Mouse (Mus musculus) cerebellum, adult 11 months (tissue): ENCODE measurements around the gene Slc41a2.

Experiments
- DNase-seq: peaks from one replicate; pipeline ENCODE4 v3.0.0; 2022

Gene Slc41a2

DNA sequence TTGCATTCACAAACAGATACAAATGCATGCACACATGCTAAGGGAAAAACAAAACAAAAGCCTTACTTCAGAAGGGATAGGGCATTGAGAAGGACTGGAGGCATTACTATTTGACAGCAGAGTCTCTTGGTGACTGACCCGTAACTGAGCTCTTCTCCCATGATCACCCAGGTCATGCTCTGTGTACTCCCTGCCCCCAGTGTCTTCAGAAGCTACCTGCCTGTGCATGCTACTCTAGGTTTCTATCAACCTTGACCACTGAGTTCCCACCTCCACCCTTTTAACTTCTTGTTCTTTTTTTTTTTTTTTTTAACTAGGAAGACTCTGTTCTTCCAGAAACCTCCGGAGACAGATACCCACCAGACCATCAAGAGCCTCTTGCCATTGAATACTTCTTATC, 13.0 kb upstream of the Slc41a2 start:
- no peak for DNase-seq

DNA sequence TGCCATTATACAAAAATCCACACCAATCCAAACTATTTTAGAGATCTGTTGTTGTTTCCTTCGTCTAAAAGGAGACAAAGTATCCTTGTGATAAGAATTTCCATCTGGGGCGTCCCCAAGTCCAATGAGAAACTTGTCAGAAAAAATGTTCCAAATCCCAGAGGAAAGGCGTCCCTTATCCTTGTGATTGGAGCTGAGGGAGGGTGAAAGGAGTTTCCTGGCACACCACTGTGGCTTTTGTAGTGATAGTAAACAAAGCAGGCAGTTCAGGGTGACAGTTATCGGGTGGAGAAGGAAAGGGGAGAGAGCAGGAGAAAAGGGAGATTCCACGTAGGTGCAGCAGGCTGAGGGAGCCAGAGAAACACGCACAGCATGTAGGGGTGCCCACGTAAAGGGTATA, 9.8 kb upstream of the Slc41a2 start:
- no peak for DNase-seq

DNA sequence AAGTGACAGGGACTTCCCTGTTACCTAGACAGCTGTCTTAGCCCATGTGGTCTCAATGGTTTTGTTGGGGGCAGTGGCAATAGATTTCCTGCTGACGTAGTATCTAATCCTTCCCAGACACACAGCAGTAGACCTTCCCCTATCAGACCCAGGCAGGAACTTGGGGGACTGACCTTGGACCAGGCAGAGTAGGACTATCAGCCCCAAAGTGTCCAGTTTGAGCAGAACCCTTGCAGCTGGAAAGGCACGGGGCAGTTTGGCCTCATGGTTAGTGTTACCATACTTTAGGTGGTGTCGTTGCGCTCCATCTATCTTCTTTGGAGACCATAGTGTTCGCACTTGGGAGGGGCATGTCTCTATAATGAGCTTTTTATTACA, 8.7 kb upstream of the Slc41a2 start:
- no peak for DNase-seq

DNA sequence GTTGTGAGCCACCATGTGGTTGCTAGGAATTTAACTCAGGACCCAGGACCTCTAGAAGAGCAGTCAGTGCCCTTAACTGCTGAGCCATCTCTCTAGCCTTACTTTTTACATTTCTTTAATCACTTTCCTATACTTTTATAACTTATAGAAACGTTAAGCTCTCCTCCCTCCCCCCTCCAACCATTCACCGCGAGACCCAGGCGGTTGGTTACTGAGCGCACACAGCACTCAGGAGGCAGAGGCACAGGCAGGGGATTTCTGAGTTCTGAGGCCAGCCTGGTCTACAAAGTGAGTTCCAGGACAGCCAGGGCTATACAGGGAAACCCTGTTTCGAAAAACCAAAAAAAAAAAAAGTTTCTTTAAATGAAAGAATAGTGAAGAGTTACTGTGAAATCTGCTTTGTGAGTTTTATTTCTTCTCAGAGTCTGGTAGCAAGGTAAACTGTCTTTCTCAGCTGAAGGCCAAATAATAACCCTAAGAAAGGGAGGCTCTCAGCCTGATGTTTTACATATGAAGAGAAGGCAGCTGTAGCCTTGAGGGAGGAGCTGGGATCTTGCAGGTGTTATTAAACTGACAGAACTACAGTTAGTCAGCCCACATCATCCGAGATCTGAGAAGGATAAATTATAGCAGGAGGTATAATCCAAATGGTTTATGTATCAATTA, 8.1 kb upstream of the Slc41a2 start:
- DNase-seq = no peak

DNA sequence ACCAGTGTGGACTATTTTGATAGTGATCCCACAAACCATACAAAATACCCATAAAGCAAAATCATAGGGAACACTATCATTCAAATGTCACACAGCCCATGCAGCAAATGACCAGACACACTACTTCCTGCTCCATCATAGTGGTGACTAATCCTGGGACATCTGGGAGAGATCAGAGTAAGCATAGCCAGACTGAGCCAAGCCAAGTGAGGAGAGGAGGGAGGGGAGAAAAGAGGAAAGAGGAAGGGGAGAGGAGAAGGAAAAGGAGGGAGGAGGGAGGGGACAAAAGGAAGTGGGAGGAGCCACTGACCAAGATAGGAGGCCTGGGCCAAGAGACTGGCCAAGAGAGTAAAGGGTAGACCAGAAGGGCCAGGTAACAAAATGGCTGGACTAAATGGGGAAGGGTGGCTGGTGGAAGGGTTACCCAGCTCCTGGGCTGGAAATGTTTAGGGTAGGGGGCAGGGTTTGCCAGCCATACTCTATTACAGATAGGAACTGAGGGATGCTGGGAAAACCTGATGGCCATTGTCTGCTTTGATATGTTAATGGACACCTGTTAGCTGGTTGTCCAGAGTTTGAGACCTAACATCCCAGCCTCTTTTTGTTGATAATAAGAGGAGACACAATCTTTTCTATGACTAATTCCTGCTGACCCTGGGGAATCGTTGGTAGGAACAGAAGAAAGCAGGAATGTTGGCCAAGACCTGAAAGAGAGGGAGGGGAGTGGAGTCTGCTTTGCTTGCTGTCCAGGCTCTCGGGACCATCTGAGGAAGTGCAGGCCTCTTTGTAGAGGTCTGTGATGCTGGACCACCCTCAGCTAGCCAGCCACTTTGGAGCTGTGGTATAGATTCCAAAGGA, 6.4 kb upstream of the Slc41a2 start:
- DNase-seq = no peak

DNA sequence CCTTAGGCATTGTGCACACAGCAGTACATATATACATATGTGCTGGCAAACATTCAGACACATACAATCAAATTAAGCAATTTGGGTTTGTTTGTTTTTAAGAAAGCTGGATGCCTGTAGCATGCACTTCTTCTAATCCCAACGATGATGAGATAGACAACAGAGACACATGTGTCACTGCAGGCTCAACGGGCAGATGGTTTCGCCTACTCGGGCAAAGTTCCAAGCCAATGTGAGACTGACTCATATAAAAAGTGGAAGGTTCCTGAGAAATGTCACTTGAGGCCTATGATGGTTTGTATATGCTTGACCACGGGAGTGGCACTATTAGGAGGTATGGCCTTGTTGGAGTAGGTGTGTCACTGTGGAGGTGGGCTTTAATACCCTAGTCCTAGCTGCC, 5.5 kb upstream of the Slc41a2 start:
- DNase-seq = peak; percentile 34

DNA sequence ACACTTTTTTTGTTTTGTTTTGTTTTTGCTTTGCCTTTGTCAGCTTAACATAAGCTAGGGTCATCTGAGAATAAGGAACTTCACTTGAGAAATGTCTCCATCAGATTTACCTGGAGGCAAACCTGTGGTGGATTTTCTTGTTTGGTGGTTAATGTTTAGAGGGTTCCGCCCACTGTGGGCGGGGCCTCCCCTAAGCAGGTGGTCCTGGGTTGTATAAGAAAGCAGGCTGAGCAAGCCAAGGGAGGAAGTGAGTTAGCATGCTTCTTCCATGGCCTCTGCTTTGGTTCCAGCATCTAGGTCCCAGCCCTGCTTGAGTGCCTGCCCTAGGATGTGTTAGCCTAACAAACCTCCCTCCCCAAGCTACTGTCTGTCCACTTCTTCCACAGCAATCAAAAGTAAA, 3.5 kb upstream of the Slc41a2 start:
- DNase-seq = no peak

DNA sequence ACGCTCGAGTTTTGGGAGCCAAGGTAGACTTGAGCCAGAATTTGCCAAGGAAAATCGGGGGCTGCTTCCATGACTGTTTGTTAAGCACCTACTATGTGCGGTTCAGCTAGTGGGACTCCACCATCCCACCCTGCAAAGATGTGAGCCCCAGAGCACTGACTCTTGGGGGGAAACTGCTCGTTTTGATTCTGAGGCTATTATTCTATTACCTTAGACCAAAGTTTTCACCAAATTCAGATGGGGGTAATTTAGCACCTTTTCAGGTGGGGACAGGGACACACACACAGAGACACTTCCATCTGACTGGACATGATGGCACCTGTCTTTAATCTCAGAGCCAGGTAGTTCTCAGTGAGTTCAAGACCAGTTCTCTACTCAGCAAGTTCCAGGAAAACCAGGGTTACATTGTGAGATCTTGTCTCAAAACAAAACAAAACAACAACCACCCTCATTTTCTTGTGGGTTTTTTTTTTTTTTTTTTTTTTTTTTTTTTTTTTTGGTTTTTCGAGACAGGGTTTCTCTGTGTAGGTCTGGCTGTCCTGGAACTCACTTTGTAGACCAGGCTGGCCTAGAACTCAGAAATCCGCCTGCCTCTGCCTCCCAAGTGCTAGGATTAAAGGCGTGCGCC, 403 bp upstream of the Slc41a2 start:
- DNase-seq = no peak

DNA sequence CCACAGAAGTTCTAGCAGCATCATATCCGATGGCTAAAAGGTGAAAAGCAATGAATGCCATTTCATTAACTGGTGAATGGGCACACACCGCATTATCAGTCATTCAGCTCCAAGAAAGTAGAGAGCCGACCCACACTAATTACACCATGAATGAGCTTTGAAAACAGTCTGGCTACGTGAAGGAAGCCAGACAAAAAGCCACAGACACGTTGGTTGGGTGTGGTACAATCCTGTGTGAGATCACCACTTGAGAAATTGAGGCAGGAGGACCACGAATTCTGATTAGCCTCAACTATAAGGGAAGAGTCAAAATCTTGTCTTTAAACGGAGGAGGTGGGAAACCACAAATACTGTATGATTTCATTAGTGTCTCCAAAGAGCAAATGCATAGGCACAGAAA, 1.3 kb downstream of the Slc41a2 start:
- DNase-seq = no peak

DNA sequence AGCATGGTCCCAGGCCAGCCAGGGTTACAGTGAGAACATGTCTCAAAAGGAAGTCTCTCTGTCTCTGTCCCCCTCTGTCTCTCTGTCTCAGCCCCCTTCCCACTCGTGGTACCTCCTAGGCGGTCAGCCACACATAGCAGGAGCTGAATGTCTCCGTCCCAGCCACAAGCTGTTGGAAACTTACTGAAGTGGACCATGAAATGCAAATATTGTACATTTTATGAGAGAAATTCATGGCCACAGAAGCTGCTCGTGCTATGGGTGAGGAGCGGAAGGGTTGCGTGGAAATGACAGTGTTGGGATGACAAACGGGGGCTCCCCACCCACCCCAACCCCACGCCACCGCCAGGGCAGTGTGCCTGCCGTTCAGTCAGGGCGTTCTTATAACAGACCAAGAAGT, 5.1 kb downstream of the Slc41a2 start:
- no peak for DNase-seq

DNA sequence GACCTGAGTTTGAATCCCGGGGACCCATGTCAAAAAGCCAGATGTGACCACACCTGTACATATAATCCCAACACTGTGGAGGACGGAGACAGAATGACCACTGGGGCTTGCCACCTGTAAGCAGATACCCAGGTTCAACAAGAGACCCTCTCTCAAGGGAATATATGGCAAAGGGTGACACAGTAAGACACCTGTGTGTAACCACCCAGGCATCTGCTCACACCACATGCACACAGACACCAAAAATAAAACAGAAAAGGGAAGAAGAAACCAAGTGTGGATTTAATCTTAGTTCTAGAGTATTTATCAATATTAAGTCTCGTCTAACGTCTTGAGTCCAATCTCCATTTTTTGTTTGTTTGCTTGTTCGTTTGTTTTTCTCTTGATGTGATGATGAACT, 5.9 kb downstream of the Slc41a2 start:
- no peak for DNase-seq

DNA sequence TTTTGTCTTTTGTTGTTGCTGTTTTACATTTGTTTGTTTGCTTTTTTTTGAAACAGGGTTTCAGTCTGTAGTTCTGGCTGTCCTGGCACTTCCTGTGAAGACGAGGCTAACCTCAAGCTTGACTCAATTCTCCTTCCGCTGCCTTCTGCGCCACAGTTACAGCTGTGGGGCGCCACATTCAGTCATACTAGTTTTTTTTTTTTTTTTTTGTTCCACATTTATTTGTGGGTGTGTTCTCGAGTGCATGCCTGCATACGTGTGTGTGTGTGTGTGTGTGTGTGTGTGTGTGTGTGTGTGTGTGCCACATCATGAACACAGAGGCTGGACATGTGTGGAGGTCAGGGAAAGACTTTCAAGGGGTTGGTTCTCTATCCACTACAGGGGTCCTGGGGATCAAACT, 7.3 kb downstream of the Slc41a2 start:
- no peak for DNase-seq

DNA sequence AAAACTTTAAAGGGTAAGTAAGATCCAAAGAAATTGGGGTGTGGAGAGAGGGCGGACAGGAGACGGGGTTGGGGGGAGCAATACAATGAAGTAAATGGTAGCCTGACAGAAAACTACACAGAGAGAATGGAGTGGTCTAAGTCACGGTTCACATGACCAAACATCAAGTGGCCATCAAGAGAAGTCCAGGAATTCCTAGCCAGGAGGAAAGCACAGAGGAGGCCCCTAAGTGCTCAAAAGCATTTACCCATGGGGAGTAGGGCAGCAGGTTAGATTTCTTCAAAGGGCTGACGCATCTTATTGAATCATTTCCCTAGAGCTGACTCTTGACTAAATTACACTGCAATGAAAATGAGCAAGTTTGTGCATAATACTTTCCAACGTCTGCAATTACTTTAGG, 8.9 kb downstream of the Slc41a2 start:
- no peak for DNase-seq

DNA sequence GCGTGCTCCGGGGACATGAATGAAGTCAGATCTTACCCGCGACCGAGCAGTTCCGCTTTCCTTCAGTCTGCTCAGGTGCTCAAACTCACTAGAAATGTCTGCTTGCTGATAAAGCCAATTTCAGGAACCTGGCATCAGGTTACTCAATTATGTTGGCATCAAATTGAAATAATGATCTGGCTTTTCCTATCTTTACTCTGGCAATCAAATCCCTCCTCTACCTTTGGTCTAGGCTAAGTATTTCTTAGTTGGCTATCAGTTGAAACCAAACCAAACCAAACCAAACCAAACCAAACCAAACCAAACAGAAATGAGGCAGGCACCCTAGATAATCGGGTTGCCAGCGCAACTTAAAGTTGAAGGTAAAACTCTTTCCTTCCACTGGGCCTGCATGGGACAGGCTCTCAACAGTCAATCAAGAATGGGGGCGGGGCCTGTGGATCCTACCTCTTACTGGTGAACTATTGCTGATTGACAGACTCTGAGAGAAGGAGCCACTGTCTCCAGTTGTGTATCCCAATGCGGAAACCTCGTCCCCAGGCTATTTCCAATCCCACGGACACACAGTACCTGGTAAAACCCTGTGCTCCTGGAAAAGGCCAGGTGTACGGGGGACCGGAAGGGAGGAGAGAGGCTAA, 10.9 kb downstream of the Slc41a2 start:
- no peak for DNase-seq

DNA sequence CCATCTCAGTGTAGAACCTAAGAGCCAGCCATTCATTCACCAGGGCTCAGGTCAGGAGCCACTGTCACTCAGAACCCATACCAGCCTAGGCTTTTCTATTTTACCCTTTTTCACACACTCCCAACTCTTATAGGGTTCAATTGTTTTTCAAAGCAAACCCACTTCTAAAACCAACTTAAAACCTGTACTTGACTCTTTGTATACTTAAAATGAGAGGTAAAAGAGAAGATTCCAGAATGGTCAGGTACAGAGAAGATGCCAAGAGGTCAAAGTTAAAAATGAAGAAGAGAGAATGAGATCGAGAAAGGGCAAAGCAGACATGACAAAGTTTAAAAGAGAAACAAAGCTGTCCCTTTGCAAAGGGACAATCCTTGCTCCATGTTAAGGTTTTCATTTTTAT, 11.8 kb downstream of the Slc41a2 start:
- DNase-seq = no peak

DNA sequence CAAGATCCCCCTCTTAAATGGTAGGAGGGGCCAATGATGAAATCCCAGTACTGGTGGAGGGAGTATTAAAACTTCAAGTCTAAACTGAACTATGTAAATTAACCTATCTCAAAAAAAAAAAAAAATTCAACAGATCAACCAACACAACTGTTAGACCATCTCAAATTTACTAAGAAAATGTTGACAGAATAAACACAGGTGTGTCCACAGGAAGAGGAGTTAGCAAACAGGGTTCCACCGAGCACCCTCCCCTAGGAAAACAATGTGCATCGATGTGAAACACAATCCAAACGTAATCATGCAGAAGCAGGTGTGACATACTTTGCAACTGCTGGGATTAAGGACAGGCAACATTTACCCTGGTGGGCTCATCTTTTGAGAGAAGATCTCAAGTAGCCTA, 12.8 kb downstream of the Slc41a2 start:
- DNase-seq = no peak

DNA sequence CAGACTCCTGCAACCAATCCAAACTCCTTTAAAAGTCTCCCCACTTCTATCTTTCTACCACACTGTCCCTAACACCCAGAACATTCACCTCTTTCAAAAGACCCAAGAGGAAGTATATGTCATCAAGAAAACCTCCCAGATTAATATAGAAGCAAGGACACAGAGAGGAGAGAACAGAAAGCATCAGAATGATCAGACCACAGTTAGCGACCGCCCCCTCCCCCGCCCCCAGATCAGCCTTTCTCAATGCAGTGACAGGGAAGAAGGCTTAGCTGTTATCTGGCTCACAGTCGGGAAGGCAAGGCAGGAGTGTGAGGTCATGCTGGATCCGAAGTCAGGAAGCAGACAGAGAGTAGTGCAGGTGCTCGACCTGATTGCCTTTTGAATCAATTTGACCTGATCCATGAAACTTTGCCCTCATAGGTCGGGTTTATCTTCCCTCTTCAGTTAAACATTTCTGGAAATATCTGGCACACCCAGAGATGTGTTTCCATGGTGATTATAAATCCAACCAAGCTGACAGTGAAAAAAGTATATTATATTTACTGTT, 15.1 kb downstream of the Slc41a2 start:
- no peak for DNase-seq

DNA sequence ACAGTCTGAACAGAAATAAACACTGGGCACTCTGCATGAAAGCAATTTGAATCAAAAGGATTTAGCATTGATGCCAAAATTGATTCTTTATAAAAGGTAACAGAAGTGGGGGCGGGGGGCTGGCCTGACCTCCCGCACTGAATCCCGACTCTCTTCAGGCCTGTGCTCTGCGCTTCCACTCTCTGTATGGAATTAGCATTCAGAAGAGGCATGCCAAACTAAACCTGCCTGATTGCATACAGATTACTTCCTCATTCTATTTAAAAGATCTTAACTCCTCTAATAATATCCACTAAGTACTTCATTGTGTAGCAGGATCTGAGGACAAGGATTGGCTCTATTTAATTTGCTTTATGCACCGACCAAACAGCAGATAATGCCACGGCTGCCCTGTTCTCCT, 16.2 kb downstream of the Slc41a2 start:
- DNase-seq = no peak

DNA sequence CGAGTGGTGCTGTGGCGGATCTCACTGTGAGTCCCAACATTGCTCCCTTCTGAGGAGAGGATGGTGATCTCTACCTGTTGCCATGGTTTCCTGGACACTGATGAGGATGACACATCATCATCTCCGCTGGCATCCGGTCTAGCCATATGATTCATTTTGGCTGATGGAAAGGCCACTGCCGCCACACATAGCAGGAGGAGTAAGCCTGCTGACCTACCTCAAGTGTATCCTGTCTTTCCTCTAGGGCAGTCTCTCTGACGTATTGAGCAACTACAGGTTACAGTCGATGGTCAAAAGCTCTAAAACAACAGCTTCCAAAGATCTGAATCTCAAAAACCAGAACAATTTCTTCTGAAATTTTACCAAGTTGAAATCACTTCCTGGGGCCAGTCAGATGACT, 16.8 kb downstream of the Slc41a2 start:
- DNase-seq = peak; percentile 54

DNA sequence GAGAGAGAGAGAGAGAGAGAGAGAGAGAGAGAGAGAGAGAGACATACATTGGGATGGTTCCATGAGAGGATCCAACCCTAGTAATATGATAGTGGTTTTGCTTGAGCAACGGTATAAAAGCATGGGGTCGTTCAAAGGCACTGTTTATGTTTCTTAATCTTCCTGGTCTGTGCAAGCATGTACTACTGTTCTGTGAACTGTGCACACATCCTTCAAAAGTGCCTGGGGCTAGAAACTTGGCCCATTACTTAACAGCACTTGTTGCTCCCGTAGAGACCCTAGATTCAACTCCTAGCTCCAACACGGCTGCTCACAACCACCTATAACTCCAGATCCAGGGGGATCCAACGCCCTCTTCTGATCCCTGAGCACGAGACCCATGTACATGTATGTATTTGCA, 17.3 kb downstream of the Slc41a2 start:
- no peak for DNase-seq

DNA sequence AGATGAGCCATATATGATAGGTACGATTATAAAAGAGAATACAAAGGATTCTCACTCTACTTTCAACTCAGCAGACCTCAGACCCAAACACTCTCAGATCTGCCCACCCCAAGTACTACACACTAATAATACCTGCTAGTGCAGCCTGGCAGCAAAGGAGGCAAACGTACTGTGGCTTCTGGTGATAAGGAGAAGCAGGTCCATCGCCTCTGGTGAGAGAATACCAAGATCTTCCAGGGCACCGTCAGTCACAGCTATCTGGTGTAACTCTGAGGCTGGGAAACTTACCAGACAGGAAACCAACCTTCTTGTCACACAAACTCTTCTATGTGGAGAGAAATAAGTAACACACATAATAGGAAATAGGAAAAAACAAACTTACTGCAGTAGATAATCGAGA, 24.6 kb downstream of the Slc41a2 start:
- no peak for DNase-seq

DNA sequence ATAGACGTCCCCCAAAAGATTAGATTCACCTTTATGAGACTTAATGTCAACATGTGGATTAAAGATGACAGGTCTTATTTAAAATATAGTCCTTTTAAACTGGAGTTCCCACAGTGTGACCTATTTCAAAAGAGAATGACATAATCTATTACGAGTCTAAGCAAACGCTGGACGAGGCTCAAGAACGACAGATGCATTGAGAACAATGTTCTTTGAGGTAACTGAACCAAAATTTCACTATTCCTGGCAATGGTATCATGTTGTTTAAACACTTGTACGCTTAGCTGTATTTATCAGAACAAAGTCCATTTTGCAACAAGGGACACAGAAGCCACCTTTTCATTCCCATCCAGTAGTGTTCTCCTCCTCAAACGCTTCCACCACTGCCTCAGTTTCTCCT, 27.3 kb downstream of the Slc41a2 start:
- DNase-seq = no peak

DNA sequence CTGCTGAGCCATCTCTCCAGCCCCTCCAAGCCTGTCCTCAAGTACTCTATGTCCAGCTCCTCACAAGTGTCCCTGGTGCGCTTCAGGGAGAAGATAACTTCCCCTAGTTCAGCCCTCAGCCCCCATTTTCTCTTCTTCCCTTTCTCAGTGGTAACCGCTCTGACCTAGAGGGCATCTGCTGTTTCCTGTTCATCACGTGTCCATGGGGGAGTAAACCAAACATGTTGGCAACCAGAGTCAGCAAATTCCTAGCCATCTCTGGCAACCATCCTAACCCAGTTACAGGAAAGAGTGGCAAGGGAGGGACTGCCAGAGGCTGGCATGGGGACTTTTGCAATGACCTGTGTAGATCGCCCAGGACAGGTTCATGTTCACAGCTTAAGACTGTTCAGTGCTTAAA, 36.0 kb downstream of the Slc41a2 start:
- no peak for DNase-seq

DNA sequence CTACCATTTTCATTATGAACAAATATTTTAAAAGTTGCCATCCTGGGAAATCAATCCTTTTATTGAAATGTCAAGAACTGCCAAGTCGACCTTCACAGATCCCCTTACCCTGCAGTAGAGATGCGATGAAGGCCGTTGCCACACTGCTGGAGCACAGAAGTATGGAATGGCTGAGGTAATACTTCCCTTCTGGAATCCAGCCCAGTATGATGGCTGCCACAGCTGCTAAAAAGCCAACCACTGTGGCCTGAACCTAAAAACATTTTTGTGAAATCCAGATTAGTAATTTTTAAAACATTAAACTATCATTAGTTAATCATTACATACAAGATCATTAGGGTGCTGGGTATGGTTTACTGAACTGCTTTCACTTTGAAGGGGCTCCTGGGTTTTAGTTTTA, 36.6 kb downstream of the Slc41a2 start:
- no peak for DNase-seq
